Mouse (Mus musculus) spleen, embryonic (tissue): ENCODE measurements around the gene Pfn4.
"Not testable (repeated sequence)": the region's sequence is repeated elsewhere in the genome, so short reads cannot be mapped to it uniquely, and the experiment has no call there.

ENCODE experiments used
- CTCF ChIA-PET: fragments of 350-600 bp; sonication (Branson Sonifier 250); formaldehyde crosslinking; loops from one replicate; lab custom pipeline; 2022; lab: Charles Lee

Gene Pfn4

GRCm38 (mm10) chr12:4768492-4769332 lies at the start of gene Pfn4, which contains the start of gene Fam228b:
Pfn4 (plus strand) TSS chr12:4769022.
Fam228b (minus strand) TSS chr12:4769267.
- CTCF ChIA-PET: interaction anchor here (0.6 kb wide), 1 partner anchor 85 kb away, joined by 6 read pairs; no protein-coding TSS in a partner anchor

GRCm38 (mm10) chr12:4719066-4719761 lies 49.6 kb upstream of the Pfn4 start:
- CTCF ChIA-PET: interaction anchor here (0.6 kb wide), 1 partner anchor 26 kb away, joined by 3 read pairs; no protein-coding TSS in a partner anchor

- CTCF ChIA-PET: interaction anchor here (0.6 kb wide), 2 partner anchors 25 to 79 kb away, joined by 3 to 4 read pairs; no protein-coding TSS in a partner anchor
Observed at GRCm38 (mm10) chr12:4719762-4720754, 48.8 kb upstream of the Pfn4 start.

DNA sequence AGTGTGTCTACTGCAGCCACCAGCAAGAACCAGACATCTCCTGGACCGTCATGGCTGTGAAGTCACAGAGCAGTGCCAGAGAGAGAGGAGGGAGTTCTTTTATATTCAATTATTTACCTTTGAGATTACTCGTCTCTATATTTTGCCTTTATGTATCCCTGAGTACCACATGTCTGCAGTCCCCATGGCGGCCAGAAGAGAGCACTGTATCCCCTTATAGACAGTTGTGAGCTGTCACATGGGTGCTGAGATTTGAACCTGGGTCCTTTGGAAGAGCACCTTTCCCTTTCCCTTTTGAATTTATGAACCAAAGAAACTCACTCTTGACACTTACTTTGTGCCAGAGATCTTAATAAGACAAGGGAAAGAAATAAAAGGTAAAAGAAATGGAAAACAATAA lies 39.7 kb upstream of the Pfn4 start:
- CTCF ChIA-PET: no interaction called here

DNA sequence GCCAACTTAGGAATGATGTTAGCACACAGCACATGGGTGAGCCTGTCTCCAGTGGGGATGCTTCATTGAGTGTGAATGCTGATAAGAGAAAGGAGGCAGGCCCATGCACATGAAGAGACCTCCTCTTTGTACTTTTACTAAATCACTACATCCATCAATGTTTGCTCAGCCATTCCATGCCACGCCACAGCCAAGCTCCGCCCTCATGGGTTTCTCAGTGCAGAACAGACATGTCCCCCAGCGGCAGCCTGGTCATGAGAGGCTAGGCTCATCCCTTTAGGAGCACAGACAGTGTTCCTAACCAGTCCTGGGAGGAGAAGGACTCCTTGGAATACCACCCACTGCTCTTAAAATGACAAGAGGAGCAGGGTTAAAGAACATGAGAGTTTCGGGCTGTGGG lies 37.2 kb upstream of the Pfn4 start:
- CTCF ChIA-PET: no interaction called here

- CTCF ChIA-PET: no interaction called here
Observed at GRCm38 (mm10) chr12:4732332-4732731, 36.5 kb upstream of the Pfn4 start.

GRCm38 (mm10) chr12:4738031-4738576 lies 30.7 kb upstream of the Pfn4 start, which contains the start of gene Fam228a:
Fam228a (minus strand) TSS chr12:4738430.
- CTCF ChIA-PET: no interaction called here

DNA sequence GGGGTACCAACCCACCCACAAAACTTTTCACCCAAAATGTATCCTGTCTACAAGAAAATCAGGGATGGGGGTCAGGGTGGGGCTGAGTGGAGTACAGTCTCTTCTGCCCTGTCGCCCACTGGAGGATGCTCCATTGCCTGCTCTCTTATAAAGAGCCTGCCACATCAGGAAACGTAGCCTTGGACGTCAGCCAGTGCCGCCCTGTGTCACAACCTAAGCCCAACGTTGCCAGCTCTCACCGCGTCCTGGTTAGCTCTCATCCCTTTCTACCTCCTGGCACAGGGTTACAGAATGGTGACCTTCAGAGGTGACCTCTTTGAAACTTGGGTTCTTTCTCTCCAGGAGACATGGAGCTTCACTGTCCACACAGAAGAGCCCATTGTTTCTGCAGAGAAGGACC lies 28.0 kb upstream of the Pfn4 start:
- CTCF ChIA-PET: no interaction called here

DNA sequence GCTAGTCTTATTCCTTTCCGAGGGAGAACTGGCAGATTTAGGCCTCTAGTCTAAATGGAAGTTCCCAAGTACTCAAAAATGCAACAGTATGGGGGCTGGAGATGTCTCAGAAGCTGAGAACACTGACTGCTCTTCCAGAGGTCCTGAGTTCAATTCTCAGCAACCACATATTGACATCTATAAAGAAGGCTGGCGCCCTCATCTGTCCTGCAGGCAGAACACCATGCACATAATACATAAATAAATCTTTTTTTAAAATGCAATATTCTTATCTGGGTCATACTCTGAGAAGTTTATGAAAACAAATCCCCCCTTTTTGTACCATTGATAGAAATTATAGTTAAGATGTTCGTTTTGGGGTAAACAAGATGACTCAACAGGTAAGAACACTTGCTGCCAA lies 26.6 kb upstream of the Pfn4 start:
- CTCF ChIA-PET: no interaction called here

GRCm38 (mm10) chr12:4744486-4744885 lies 24.3 kb upstream of the Pfn4 start:
- CTCF ChIA-PET: no interaction called here

DNA sequence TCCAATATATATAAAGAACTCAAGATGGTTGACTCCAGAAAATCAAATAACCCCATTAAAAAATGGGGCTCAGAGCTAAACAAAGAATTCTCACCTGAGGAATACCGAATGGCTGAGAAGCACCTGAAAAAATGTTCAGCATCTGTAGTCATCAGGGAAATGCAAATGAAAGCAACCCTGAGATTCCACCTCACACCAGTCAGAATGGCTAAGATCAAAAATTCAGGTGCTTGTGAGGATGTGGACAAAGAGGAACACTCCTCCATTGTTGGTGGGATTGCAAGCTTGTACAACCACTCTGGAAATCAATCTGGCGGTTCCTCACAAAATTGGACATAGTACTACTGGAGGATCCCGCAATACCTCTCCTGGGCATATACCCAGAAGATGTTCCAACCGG lies 14.4 kb upstream of the Pfn4 start:
- CTCF ChIA-PET: not testable (repeated sequence)

GRCm38 (mm10) chr12:4757060-4757459 lies 11.8 kb upstream of the Pfn4 start:
- CTCF ChIA-PET: no interaction called here

DNA sequence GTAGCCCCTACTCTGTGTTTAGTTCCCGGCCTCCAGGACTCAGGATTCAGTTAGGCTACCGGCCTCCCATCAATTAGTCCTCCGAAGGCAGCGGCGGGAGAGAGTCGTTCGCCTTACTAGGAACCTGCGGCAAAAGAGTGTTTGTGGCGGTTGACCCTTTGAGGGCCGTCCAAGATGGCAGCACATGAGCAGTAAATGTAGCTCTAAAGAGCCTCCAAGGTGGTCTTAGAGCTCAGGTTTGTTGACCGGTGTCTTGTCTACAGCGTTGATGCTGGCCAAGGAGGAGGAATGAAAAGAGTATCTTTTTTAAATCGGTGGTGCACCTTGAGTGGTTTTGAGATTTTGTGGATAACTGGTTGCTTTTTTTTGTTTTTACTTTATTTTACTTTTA lies 506 bp downstream of the Pfn4 start:
- CTCF ChIA-PET: interaction anchor here (0.6 kb wide), 1 partner anchor 84 kb away, joined by 6 read pairs; no protein-coding TSS in a partner anchor

- CTCF ChIA-PET: no interaction called here
Observed at GRCm38 (mm10) chr12:4774895-4775587, 6.2 kb downstream of the Pfn4 start.

DNA sequence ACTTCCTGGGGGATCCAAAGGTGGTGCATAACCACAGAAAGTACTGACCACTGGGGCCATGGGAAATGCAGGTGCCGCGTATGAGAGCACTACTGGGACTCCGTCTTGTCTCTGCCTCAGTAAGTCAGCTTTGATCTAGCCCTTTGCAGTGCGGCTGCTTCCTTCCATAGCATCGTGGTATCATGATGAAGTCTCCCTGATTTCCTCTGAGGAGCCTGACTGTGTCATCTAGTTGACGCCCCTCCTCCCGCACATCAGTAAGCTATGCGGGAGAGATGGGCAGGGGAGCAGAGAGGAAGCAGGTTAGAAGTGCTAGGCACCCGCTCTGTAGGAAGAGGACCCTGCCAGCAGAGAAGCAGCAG lies 6.7 kb downstream of the Pfn4 start:
- CTCF ChIA-PET: no interaction called here

DNA sequence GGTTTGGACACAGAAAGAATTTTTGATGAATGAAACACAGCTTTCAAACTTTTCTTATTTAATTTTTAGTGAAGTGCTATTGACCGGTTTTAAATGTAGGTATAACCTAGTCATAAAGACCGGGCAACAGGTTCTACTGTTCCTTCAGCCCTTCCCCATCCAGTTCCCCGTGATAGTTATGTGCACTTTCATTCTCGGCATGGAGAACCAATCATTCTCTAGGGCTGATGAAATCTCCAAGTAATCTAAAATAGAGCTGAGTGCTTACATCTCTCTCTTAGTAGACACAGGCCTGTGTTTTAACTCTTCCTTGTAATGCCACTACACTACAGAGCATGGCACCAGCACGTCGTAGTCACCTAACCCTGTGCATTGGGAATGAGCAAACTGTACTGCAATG lies 8.9 kb downstream of the Pfn4 start:
- CTCF ChIA-PET: no interaction called here

DNA sequence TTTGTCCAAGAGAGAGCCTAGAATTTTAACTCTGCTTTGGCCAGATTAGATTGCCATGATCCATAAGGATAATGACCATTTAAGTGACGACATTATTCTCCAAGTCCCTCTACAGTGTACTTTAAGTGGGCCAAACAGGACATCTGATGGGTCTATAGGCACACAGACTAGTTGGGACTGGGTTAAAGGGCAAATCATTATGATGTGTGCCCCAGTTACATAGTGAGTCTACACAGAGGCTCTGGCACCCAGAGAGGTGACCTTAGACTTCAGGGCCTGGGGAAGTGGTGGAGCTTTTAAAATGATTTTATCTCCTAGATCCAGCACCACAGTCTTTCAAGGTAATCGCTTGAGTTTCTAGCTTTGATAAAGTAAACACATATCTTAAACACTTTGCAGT lies 11.4 kb downstream of the Pfn4 start:
- CTCF ChIA-PET: no interaction called here

- CTCF ChIA-PET: no interaction called here
Observed at GRCm38 (mm10) chr12:4781270-4781669, 12.4 kb downstream of the Pfn4 start.

GRCm38 (mm10) chr12:4781725-4782404 lies 13.0 kb downstream of the Pfn4 start:
- CTCF ChIA-PET: not testable (repeated sequence)

- CTCF ChIA-PET: no interaction called here
Observed at GRCm38 (mm10) chr12:4783598-4783997, 14.8 kb downstream of the Pfn4 start.
